Mouse (Mus musculus): Measurements from ENCODE around the gene Syn1.

The Syn1 gene

DNA sequence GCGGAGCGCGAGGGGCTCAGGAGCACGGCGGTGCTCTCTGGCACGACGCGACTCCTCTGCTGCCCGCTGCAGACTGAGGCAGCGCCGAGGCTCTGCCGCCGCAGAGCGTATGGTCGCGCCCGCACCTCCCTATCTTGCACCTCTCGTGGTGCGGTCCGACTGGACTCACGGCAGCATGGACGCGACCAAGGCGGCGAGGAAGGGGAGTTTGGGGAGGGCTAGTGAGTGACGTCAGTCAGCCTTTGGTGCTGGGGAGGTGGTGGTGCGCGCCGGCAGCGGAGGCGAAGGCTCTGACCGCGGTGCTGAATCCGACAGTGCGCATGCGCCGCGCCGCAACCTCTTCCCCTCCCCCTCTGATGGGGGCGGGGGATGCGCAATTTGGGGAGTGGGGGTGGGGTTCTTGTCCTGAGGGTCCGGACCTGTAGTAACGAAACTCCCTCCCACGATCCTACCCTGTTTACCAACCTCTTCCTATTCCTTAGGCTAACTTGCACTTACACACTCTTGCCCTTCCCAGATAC, at the start of gene Syn1:
Gene Syn1 (minus strand): TSS at position 161 of the 521 bp plus-strand sequence.
- DNase-seq (ENCODE audit: low spot score), result no peak

DNA sequence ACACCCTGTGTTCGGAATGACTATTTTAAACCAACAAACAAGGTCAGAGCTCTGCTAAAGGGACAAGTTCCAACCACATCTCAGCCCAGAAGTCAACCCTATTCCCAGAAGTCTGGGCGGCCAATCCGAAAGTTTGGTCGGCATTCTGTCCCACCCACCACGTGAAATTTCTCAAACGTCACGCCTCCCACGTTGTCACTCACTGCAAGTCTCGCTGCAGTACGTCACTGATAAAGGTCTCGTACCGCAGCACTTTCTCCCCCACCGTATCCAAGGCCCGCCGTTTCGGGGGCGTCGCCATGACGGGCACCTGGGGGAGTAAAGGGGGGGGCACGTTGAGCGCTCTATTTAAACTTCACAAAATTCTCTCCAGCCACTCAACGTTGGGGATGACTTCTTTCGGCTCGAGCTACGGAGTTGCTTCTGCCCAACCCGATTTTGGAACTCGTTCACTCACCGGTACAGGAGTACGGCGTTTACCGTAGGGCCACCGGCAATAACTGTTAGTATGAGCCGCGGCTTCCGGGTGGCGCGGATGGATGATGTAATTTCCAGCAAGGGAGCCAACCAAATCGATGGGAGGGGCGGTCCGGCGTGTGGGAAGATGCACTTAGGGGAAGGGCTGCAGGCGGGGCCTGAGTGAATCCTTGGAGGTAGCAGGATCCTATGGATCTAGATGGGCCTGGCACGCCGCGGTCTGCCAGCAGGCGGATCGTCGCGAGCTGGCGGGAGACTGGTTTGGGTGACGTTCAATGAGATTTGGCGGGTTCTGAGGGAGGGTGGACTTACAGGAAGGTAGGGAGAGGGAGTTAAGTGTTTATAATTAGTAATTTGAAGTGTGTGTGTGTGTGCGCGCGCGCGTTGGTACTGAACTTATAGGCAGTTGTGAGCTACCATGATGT, 40.9 kb upstream of the Syn1 start, which contains the start of gene Uxt:
Gene Uxt (minus strand): TSS at position 541 of the 902 bp plus-strand sequence.
- DNase-seq (ENCODE audit: low spot score), result peak; percentile 95

DNA sequence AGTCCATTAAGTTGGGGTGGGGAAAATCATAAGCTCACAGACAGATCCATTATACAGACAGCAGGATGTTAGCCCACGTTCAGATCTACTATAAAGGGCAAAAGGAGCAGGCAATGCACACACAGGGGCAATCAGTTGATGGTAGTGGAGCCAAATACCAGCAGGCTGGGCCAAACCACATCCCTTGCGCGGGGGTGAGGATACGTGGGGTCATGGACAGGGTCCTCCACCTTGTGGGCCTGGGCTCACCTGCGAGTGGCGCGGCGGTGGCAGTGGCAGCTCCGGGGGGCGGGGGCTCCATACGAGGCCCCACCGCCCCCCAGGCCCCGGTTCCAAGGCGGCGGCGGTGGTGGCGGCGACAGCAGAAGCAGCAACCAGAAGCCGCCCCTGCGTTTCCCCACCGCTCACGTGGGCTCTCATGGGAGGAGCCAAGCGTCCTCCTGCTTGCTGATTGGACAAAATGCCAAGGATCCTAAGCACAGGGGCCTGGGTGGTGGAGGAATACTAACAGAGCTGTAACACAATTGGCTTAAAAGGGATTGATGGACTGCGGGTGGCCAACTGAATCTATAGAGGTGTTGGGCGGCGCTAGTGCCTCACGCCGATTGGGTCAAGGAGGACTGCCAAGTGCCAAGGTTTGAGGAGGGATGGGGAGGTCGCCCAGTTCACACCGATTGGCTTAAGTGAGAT, 29.5 kb upstream of the Syn1 start, which contains the start of gene Elk1:
Gene Elk1 (minus strand): TSS at position 418 of the 690 bp plus-strand sequence.
- peak; percentile 94 for DNase-seq (ENCODE audit: low spot score)

- peak; percentile 75 for DNase-seq (ENCODE audit: low spot score)
These were observed 25.3 kb upstream of the Syn1 start for GRCm38 (mm10) chrX:20946055-20946454.

DNA sequence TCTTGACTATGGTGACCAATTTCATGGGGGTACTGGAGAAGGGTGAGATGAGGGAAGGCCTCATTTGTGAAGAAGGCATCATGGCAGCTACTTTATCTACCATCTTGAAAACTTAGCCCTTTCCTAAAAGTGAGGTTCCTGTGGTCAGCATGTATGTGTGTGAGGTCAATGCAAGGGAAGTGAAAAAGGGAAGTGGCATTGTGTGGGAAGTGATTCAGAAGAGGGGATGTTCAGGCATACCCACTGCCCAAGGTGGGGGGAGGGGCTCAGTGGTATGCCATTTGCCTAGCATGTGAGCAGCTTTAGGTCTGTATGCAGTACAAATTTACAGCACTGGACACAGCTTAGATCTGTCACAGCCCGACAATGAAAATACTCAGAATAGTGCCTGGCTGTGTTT, 11.2 kb upstream of the Syn1 start:
- no peak for DNase-seq (ENCODE audit: low spot score)

GRCm38 (mm10) chrX:20931364-20931763, 10.6 kb upstream of the Syn1 start, which contains the start of gene Cfp:
Cfp (minus strand) TSS chrX:20931555.
- DNase-seq (ENCODE audit: low spot score), result no peak

GRCm38 (mm10) chrX:20929859-20930258, 9.1 kb upstream of the Syn1 start:
- no peak for DNase-seq (ENCODE audit: low spot score)

GRCm38 (mm10) chrX:20924976-20925375, 4.2 kb upstream of the Syn1 start:
- DNase-seq (ENCODE audit: low spot score), result no peak

DNA sequence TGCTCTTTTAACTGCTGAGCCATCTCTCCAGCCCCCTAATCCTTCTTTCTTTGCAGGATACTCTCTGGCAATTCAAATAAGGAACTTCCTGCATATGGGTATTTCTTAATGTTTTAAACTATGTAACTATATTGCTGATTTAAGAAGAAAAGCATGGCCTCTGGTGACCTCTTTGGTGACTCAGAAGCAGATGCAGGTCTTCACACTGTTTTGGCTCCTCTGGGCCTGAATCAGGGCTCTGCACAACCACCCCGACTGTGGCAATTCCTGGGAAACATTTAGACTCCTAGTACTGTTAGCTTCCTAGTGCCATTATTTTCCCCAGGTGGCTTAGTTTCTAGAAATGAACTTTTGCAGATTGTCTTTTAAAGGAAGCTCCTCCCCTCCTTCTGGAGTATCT, 2.7 kb upstream of the Syn1 start:
- peak; percentile 9 for DNase-seq (ENCODE audit: low spot score)

- DNase-seq (ENCODE audit: low spot score), result no peak
These were observed 562 bp upstream of the Syn1 start for GRCm38 (mm10) chrX:20921366-20921765.

- DNase-seq (ENCODE audit: low spot score), result no peak
These were observed 458 bp downstream of the Syn1 start for GRCm38 (mm10) chrX:20920249-20920843.

- no peak for DNase-seq (ENCODE audit: low spot score)
These were observed 5.7 kb downstream of the Syn1 start for GRCm38 (mm10) chrX:20915075-20915474.

GRCm38 (mm10) chrX:20913726-20914125, 7.1 kb downstream of the Syn1 start:
- no peak for DNase-seq (ENCODE audit: low spot score)

- no peak for DNase-seq (ENCODE audit: low spot score)
These were observed 10.7 kb downstream of the Syn1 start for GRCm38 (mm10) chrX:20910074-20910473.

- no peak for DNase-seq (ENCODE audit: low spot score)
These were observed 45.6 kb downstream of the Syn1 start for GRCm38 (mm10) chrX:20875241-20875640.

- no peak for DNase-seq (ENCODE audit: low spot score)
These were observed 47.8 kb downstream of the Syn1 start for GRCm38 (mm10) chrX:20872928-20873500.

GRCm38 (mm10) chrX:20869962-20870513, 50.8 kb downstream of the Syn1 start, which contains the start of gene Timp1:
Timp1 (plus strand) TSS chrX:20870166.
- peak; percentile 36 for DNase-seq (ENCODE audit: low spot score)

DNA sequence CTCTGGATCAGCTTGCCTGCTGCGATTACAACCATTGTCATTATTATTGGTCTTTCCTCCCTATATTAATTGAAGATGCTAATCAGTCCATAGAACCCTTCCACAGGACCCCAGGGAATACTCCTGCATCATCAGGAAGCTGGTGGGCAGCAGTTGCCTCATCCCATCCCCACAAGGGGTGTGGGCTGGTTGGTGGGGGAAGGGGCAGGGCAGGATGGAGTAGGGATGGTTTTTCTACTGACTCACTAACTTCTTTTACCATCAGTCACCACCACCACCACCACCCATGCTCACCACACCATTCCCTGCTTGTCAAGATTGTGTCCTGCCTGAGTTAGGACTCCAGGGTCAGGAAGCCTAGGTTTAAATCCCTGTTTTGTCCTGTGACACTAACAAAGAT, 51.6 kb downstream of the Syn1 start:
- DNase-seq (ENCODE audit: low spot score), result no peak

DNA sequence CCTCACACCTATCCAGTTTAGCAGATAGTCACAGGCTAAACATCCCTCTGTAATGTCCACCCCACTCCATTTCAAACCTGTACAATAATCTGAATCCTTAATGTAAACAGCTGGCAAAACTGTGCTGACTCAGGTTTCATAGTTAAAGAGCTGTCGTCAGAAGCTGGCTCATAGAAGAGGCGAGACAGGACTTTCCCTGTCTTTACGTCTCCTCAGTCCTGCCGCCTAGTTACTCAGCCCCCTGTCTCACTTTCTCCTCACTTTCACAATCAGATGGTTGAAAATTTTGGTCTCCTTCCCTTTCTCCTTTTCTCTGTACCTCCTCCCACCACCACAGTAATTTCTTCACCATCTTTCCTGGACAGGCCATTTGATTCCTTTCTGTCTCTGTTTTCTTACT, 52.7 kb downstream of the Syn1 start:
- DNase-seq (ENCODE audit: low spot score), result no peak

DNA sequence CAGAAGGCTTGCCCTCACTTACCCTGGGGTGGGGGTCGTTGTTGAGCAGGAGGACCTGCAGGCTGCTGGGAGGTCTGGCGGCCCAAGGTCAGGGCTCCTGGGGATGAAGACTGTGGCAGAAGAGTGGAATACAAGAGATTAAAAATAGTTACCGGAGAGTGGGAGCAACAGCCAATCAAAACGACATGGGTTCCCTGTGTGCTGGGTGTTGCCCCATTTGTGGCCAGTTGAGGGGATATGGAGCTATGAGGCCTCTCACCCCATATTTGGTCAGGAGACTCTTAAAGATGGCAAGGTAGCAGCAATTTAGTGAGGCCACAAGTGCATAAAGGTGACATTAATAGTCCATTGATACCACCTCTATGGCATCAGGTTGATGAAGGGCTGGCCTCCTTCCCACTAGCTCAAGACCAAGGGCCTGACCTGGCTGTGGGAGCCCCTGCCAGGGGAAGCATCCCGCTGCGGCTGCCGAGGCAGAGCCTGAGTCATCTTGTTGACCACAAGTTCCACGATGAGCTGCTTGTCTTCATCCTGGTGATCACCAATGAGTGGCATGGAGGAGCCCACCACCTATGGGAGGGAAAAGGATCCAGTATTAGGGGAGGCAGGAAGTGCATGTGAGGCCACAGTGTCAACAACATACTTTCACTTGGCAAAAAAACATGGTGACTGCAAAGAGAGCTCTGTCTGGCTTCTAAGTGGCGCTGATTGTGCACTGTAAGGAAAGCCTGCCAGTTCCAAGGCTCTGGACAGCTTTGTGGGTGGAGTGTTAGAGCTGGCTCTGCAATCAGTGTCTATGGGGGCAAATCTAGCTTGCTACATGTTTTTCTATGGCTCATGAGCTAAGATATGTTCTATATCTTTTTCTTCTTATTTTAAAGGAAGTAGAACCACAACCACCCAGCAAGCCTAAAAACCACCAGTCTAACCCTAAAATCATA, 57.4 kb downstream of the Syn1 start:
- peak; percentile 36 for DNase-seq (ENCODE audit: low spot score)

Measured in adipocyte (in vitro differentiated cells).